Mouse (Mus musculus): ENCODE data around the gene Sag. TPM values are rescaled to one million over a fixed set of nuclear protein-coding genes. Genes with fewer than 3 reads are reported as not detected.

Sag gene
- polyA plus RNA-seq, 1 experiment from 2014 or later = 0.88 TPM

DNA sequence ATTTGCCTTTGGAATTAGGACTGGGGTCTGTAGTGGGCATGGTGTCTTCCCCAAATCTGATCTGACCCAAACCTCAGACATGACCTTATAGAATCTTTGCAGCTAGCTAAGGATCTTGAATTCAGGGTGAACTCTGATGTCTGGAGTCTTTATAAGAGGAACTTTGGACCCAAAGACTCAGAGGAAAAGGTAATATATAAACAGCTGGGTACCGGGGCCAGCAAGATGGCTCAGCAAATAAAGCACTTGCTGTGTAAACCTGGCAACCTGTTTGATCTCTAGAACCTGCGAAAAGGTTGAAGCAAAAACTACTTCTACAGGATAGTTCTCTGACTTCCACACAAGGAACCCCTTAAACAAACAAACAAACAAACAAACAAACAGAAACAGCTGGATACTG is 55.0 kb downstream of the Sag start:
- Histone ChIP-seq H3K36me3 (no peaks in the 10 kb centered on the region), H3K4me1 (replicated peaks) (peaks cover 31% of the 10 kb centered on the region), H3K4me2 (replicated peaks) (peak overlapping the region; percentile 22; the same call in 1 of the 2 replicates), H3K9ac (no peak overlapping the region), H3K9me3 (no peaks in the 10 kb centered on the region), H3K4me3 (replicated peaks) (no peak overlapping the region), H3K27ac (0 out of 2 replicates have a peak overlapping the region, but pooled peaks have one; percentile 34), H3K27me3 (replicated peaks) (no peaks in the 10 kb centered on the region)
- 54% methylated on average over 2 of the region's 2 CpGs for WGBS
- ATAC-seq = peak; percentile 74

- Histone ChIP-seq H3K27ac (no peak overlapping the region), H3K4me1 (replicated peaks) (peaks cover 12% of the 10 kb centered on the region), H3K36me3 (no peaks in the 10 kb centered on the region), H3K9me3 (no peaks in the 10 kb centered on the region), H3K9ac (no peak overlapping the region), H3K4me2 (replicated peaks) (no peak overlapping the region), H3K4me3 (replicated peaks) (no peak overlapping the region), H3K27me3 (replicated peaks) (no peaks in the 10 kb centered on the region)
- 68% methylated on average over 3 of the region's 3 CpGs for WGBS
- no peak for ATAC-seq
Observed at GRCm38 (mm10) chr1:87863602-87864001, 60.1 kb downstream of the Sag start.

DNA sequence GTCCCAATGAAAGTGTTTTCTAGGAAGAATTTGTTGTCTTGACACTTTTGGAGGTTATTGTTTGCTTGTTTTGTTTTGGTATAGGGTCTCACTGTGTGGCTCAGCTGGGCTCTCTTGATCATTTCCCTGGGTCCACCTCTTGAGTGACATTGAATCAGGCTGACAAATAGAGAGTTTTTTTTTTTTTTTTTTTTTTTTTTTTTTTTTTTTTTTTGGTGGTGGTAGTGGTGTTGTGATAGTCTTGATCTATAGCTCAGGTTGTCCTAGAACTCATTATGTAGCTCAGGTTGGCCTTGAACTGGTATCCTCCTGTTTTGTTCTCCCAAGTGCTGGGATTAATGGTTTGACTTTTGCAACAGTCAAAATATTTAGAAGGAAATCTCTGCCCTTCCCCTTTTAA is 61.4 kb downstream of the Sag start:
- Histone ChIP-seq H3K4me2 (replicated peaks) (no peak overlapping the region), H3K9ac (no peak overlapping the region), H3K4me1 (replicated peaks) (peaks cover 8% of the 10 kb centered on the region; the same call in 1 of the 2 replicates), H3K4me3 (replicated peaks) (no peak overlapping the region), H3K9me3 (no peaks in the 10 kb centered on the region), H3K36me3 (no peaks in the 10 kb centered on the region), H3K27me3 (replicated peaks) (no peaks in the 10 kb centered on the region), H3K27ac (no peak overlapping the region)
- no peak for ATAC-seq

DNA sequence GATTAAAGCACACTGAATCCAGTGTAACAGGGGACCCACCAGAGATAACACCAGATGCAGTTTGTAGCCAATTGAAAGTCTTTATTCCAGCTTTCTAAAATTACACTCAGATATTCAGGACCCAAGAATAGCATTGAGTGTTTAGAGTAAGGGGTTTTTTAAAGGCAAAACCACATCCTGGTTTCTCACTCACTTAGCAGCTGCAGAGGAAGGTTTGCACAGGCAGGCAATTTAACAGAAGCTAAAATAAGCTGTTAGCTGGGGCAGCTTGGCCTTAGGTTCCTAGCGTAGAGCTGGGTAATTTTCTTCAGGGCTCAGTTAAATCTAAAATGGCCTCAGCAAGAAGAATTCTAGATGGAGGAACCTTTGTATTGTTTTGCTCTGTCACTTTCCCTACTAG is 63.2 kb downstream of the Sag start:
- Histone ChIP-seq H3K4me1 (replicated peaks) (peaks cover 8% of the 10 kb centered on the region; the same call in 1 of the 2 replicates), H3K27ac (no peak overlapping the region), H3K27me3 (replicated peaks) (no peaks in the 10 kb centered on the region), H3K4me2 (replicated peaks) (no peak overlapping the region), H3K4me3 (replicated peaks) (no peak overlapping the region), H3K36me3 (no peaks in the 10 kb centered on the region), H3K9me3 (no peaks in the 10 kb centered on the region), H3K9ac (no peak overlapping the region)
- WGBS = 86% methylated on average over 1 of the region's 1 CpGs
- no peak for ATAC-seq

- H3K27ac ChIP-seq = no peak overlapping the region
Observed at GRCm38 (mm10) chr1:87871546-87871945, 68.1 kb downstream of the Sag start.

GRCm38 (mm10) chr1:87873081-87873480 is 69.6 kb downstream of the Sag start:
- no peaks in the 10 kb centered on the region for H3K27me3 ChIP-seq (replicated peaks)
- no peak overlapping the region for H3K27ac ChIP-seq
- no peaks in the 10 kb centered on the region for H3K36me3 ChIP-seq
- H3K4me1 ChIP-seq (replicated peaks) = peaks cover 7% of the 10 kb centered on the region
- no peak overlapping the region for H3K4me3 ChIP-seq (replicated peaks)
- no peak for ATAC-seq
- H3K9me3 ChIP-seq = no peaks in the 10 kb centered on the region
- H3K9ac ChIP-seq = no peak overlapping the region
- H3K4me2 ChIP-seq (replicated peaks) = no peak overlapping the region

More at GRCm38 (mm10) chr1:87871546-87871945, 68.1 kb downstream of the Sag start:
- Histone ChIP-seq H3K9ac (no peak overlapping the region), H3K27me3 (replicated peaks) (no peaks in the 10 kb centered on the region), H3K9me3 (no peaks in the 10 kb centered on the region), H3K36me3 (no peaks in the 10 kb centered on the region), H3K4me1 (replicated peaks) (peaks cover 3% of the 10 kb centered on the region; the same call in 1 of the 2 replicates), H3K4me3 (replicated peaks) (no peak overlapping the region), H3K4me2 (replicated peaks) (no peak overlapping the region)
- no peak for ATAC-seq

GRCm38 (mm10) chr1:87876065-87876464 is 72.6 kb downstream of the Sag start:
- Histone ChIP-seq H3K27ac (no peak overlapping the region), H3K4me2 (replicated peaks) (no peak overlapping the region), H3K9ac (no peak overlapping the region), H3K9me3 (no peaks in the 10 kb centered on the region), H3K4me3 (replicated peaks) (no peak overlapping the region), H3K27me3 (replicated peaks) (no peaks in the 10 kb centered on the region), H3K4me1 (replicated peaks) (peaks cover 26% of the 10 kb centered on the region), H3K36me3 (no peaks in the 10 kb centered on the region)
- WGBS = 88% methylated on average over 1 of the region's 1 CpGs
- no peak for ATAC-seq

GRCm38 (mm10) chr1:87877552-87878283 is 74.2 kb downstream of the Sag start:
- Histone ChIP-seq H3K27ac (0 out of 2 replicates have a peak overlapping the region, but pooled peaks have one; percentile 61), H3K4me2 (replicated peaks) (no peak overlapping the region), H3K4me3 (replicated peaks) (no peak overlapping the region), H3K4me1 (replicated peaks) (peaks cover 26% of the 10 kb centered on the region), H3K9ac (no peak overlapping the region), H3K9me3 (no peaks in the 10 kb centered on the region), H3K27me3 (replicated peaks) (no peaks in the 10 kb centered on the region), H3K36me3 (no peaks in the 10 kb centered on the region)
- WGBS = 51% methylated on average over 9 of the region's 9 CpGs
- ATAC-seq = no peak

DNA sequence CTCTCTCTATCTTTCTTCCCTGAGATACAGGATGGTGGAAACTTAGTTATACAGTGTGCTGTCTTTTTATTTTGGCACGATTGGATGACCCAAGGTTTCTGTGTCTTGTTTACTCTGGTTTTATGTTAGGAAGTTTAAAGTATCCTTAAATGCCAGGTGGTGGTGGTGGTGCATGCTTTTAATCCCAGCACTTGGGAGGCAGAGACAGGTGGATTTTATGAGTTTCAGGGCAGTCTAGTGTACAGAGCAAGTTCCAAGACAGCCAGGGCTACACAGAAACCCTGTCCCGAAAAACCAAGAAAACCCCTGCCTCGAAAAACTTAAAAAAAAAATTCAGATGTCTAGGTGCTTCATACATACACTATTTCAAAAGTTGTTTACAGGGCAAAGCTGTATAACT is 75.6 kb downstream of the Sag start:
- H3K4me1 ChIP-seq (replicated peaks) = peaks cover 26% of the 10 kb centered on the region
- H3K4me3 ChIP-seq (replicated peaks) = no peak overlapping the region
- no peak overlapping the region for H3K9ac ChIP-seq
- peak overlapping the region; percentile 20; the same call in 1 of the 2 replicates for H3K27ac ChIP-seq
- no peak for ATAC-seq
- no peaks in the 10 kb centered on the region for H3K27me3 ChIP-seq (replicated peaks)
- peaks cover 2% of the 10 kb centered on the region; the same call in 1 of the 2 replicates for H3K36me3 ChIP-seq
- H3K9me3 ChIP-seq = no peaks in the 10 kb centered on the region
- no peak overlapping the region for H3K4me2 ChIP-seq (replicated peaks)
- 80% methylated on average over 3 of the region's 3 CpGs for WGBS

DNA sequence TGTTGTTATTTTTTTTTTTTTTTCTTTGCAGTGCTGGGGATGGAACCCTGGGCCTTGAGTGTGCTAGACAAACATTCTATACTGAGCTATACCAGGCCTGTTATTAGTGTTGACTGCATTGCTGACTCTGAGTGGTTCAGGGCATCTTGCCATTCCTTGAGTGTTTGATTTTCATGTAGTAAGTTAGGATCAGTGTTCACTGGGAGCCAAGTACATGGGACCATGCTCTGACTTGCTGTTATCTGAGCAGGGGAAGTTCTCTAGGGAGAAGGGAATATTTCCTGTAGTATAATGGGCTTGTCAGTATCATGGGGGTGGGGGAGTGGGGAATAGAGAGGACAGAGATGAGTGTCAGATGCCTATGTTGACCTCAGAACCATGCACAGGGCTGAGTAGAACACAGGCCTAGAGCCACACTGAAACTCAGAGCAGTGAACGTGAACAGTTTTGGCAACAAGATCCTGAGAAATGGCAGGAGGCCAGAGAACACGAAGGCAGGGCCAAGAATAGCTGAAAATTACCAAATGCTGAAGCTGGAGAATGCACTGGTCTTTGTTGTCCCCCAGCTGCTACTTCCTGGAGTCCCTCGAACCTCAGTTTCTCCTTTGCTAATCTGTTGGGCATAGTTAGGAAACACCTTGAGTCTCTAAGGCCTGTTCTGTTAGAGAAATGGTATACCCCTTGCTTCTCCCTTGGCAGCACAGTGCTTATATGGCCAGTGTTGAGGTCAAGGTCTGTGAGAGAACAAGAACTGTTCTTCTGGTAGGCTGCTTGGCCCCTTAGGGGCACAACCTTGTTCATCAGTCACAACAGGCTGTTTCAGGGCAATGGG is 76.2 kb downstream of the Sag start:
- peak; percentile 81 for ATAC-seq
- peaks cover 7% of the 10 kb centered on the region; the same call in 1 of the 2 replicates for H3K36me3 ChIP-seq
- no peaks in the 10 kb centered on the region for H3K27me3 ChIP-seq (replicated peaks)
- no peak overlapping the region for H3K9ac ChIP-seq
- H3K4me3 ChIP-seq (replicated peaks) = no peak overlapping the region
- WGBS = 27% methylated on average over 3 of the region's 3 CpGs
- H3K4me2 ChIP-seq (replicated peaks) = no peak overlapping the region
- no peaks in the 10 kb centered on the region for H3K9me3 ChIP-seq
- peak overlapping the region; percentile 66 for H3K27ac ChIP-seq
- H3K4me1 ChIP-seq (replicated peaks) = peaks cover 26% of the 10 kb centered on the region

GRCm38 (mm10) chr1:87880326-87880627 is 76.8 kb downstream of the Sag start:
- Histone ChIP-seq H3K4me2 (replicated peaks) (no peak overlapping the region), H3K4me3 (replicated peaks) (no peak overlapping the region), H3K9ac (no peak overlapping the region), H3K36me3 (peaks cover 7% of the 10 kb centered on the region; the same call in 1 of the 2 replicates), H3K27me3 (replicated peaks) (no peaks in the 10 kb centered on the region), H3K4me1 (replicated peaks) (peaks cover 26% of the 10 kb centered on the region), H3K9me3 (no peaks in the 10 kb centered on the region), H3K27ac (peak overlapping the region; percentile 66)
- ATAC-seq = no peak
- WGBS = 88% methylated on average over 6 of the region's 6 CpGs

GRCm38 (mm10) chr1:87880856-87881255 is 77.4 kb downstream of the Sag start:
- H3K9me3 ChIP-seq = no peaks in the 10 kb centered on the region
- peaks cover 7% of the 10 kb centered on the region; the same call in 1 of the 2 replicates for H3K36me3 ChIP-seq
- H3K4me1 ChIP-seq (replicated peaks) = peaks cover 26% of the 10 kb centered on the region
- H3K27me3 ChIP-seq (replicated peaks) = no peaks in the 10 kb centered on the region
- no peak overlapping the region for H3K27ac ChIP-seq
- no peak overlapping the region for H3K4me3 ChIP-seq (replicated peaks)
- no peak for ATAC-seq
- no peak overlapping the region for H3K4me2 ChIP-seq (replicated peaks)
- WGBS = 45% methylated on average over 2 of the region's 2 CpGs
- H3K9ac ChIP-seq = no peak overlapping the region
